Mouse (Mus musculus) lung, postnatal 0 days (tissue): ENCODE results near the gene Rel.

Experiments
- CTCF ChIP-seq: IDR thresholded peaks from 2 replicates; pipeline ENCODE4 v1.5.1; 2016; ENCODE audit warnings: antibody characterized with exemption, mild to moderate bottlenecking
- EP300 ChIP-seq: IDR thresholded peaks from 2 replicates; pipeline ENCODE4 v1.6.1; 2016; ENCODE audit warnings: antibody characterized with exemption, mild to moderate bottlenecking, control low read depth

- TF ChIP-seq CTCF (no peak), EP300 (no peak)
Observed at GRCm38 (mm10) chr11:23693286-23693685, 77.5 kb downstream of the Rel start.
